Mouse (Mus musculus): ENCODE data around the gene Cacng6. TPM values are rescaled to one million over a fixed set of nuclear protein-coding genes. Genes with fewer than 3 reads are reported as not detected.

The Cacng6 gene
- total and polyA plus RNA-seq, 3 experiments = 0.08 TPM; not detected in 2

DNA sequence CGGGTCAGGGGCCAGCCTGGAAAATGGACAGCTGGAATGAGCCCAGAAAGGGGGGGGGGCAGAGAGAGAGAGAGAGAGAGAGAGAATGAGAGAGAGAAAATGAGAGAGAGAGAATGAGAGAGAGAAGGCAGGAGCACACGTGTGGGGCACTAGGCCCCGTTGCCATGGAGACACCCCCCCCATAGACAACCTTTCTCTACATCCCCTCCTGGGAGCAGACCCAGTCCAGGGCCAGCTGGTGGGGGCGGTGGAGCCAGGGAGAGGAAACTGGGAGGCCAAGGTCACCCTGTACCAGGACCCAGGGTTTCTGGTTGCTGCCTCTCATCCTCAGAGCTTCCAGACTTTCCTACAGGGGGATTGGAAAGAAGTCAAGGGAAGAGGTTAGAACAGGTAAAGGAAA is 32.2 kb upstream of the Cacng6 start:
- peaks cover 8% of the 10 kb centered on the region for H3K79me2 ChIP-seq (ENCODE audit: control insufficient read depth, insufficient read depth, low read length, poor library complexity)
- no peak overlapping the region for H3K4me3 ChIP-seq (ENCODE audit: control insufficient read depth in 1 of 2, insufficient read depth in 1 of 2, low read depth in 2 of 2, low read length in 2 of 2)
- H3K9ac ChIP-seq (ENCODE audit: control insufficient read depth, low read depth, low read length, poor library complexity, severe bottlenecking) = no peak overlapping the region; the same call in 1 of the 2 replicates
- peaks cover 0 to 16% of the 10 kb centered on the region in 2 experiments; a peak in 3 of 4 replicates for H3K4me1 ChIP-seq (ENCODE audit: control insufficient read depth in 1 of 2, insufficient read depth in 2 of 2, low read length in 2 of 2)
- H3K27ac ChIP-seq (ENCODE audit: control insufficient read depth, low read depth, low read length) = no peak overlapping the region
- no peaks in the 10 kb centered on the region for H3K27me3 ChIP-seq (ENCODE audit: control insufficient read depth in 1 of 2, insufficient read depth in 2 of 2, low read length in 2 of 2)
- H3K9me3 ChIP-seq (replicated peaks; ENCODE audit: insufficient read depth, low read length) = no peaks in the 10 kb centered on the region
- H3K36me3 ChIP-seq (ENCODE audit: control insufficient read depth in 1 of 2, insufficient read depth in 2 of 2, low read length in 2 of 2) = peaks cover 0 to 16% of the 10 kb centered on the region in 2 experiments; a peak in 2 of 4 replicates
- no peak for DNase-seq (ENCODE audit: low read depth, low spot score)
- TF ChIP-seq BHLHE40 (IDR thresholded peaks at IDR 0.05; ENCODE audit: borderline replicate concordance, low read depth, low read length) (no peak), MXI1 (IDR thresholded peaks at IDR 0.05; ENCODE audit: low read depth, low read length) (no peak), MAX (IDR thresholded peaks at IDR 0.05; ENCODE audit: low read length) (no peak), ETS1 (IDR thresholded peaks at IDR 0.05; ENCODE audit: low read depth, low read length) (no peak), ZC3H11A (IDR thresholded peaks at IDR 0.05; ENCODE audit: low read depth, low read length) (no peak), E2F4 (IDR thresholded peaks at IDR 0.05; ENCODE audit: borderline replicate concordance, low read depth, low read length) (no peak), USF1 (IDR thresholded peaks at IDR 0.05; ENCODE audit: low read depth, low read length) (no peak), ZMIZ1 (IDR thresholded peaks at IDR 0.05; ENCODE audit: low read depth, low read length) (no peak), POLR2A (IDR thresholded peaks at IDR 0.05; ENCODE audit: control insufficient read depth in 1 of 2, insufficient read depth in 1 of 2, low read depth in 1 of 2, low read length in 2 of 2, poor library complexity in 1 of 2) (no peak), CHD2 (IDR thresholded peaks at IDR 0.05; ENCODE audit: low read length) (no peak), GATA1 (IDR thresholded peaks at IDR 0.05; ENCODE audit: low read depth, low read length) (no peak), USF2 (IDR thresholded peaks at IDR 0.05; ENCODE audit: borderline replicate concordance in 1 of 2, insufficient read depth in 1 of 2, low read depth in 1 of 2, low read length in 2 of 2) (no peak), MYC (IDR thresholded peaks at IDR 0.05; ENCODE audit: low read depth, low read length) (no peak), SMC3 (IDR thresholded peaks at IDR 0.05; ENCODE audit: low read depth, low read length) (no peak), NELFE (IDR thresholded peaks at IDR 0.05; ENCODE audit: low read depth, low read length) (no peak), TBP (IDR thresholded peaks at IDR 0.05; ENCODE audit: low read depth, low read length) (no peak), RCOR1 (IDR thresholded peaks at IDR 0.05; ENCODE audit: low read depth, low read length) (no peak)

DNA sequence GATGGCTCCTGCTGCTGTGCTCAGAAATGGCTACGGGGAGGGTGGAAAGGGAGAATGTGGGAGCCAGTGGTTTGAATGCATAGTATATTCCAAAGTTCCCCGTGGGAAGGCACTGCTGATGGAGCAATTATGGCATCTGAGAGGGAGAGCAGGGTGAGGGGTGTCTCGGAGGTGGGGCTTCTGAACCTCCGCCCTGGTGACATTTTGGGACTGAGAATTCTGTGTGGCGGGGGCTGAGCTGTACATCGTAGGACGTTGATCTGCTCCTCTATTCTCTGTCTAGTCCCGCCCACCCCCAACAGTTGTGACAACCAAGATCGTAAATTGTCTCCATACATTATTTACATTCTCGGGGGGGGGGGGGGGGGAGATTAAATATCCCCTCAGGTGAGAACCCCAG is 26.6 kb upstream of the Cacng6 start:
- no peak overlapping the region for H3K4me3 ChIP-seq (ENCODE audit: control insufficient read depth in 1 of 2, insufficient read depth in 1 of 2, low read depth in 2 of 2, low read length in 2 of 2)
- TF ChIP-seq POLR2AphosphoS2 (IDR thresholded peaks at IDR 0.05; ENCODE audit: low read length) (no peak), MXI1 (IDR thresholded peaks at IDR 0.05; ENCODE audit: low read depth, low read length) (no peak), ZNF384 (IDR thresholded peaks at IDR 0.05; ENCODE audit: low read depth, low read length) (no peak), MAZ (IDR thresholded peaks at IDR 0.05; ENCODE audit: low read depth, low read length) (no peak), POLR2A (IDR thresholded peaks at IDR 0.05; ENCODE audit: control insufficient read depth in 1 of 2, insufficient read depth in 1 of 2, low read depth in 1 of 2, low read length in 2 of 2, poor library complexity in 1 of 2) (no peak), ELF1 (IDR thresholded peaks at IDR 0.05; ENCODE audit: low read depth, low read length) (no peak), ETS1 (IDR thresholded peaks at IDR 0.05; ENCODE audit: low read depth, low read length) (no peak), JUND (IDR thresholded peaks at IDR 0.05; ENCODE audit: low read depth, low read length) (no peak), RAD21 (IDR thresholded peaks at IDR 0.05; ENCODE audit: low read depth, low read length) (no peak), USF2 (IDR thresholded peaks at IDR 0.05; ENCODE audit: borderline replicate concordance in 1 of 2, insufficient read depth in 1 of 2, low read depth in 1 of 2, low read length in 2 of 2) (no peak), ZC3H11A (IDR thresholded peaks at IDR 0.05; ENCODE audit: low read depth, low read length) (no peak), MYC (IDR thresholded peaks at IDR 0.05; ENCODE audit: low read depth, low read length) (no peak), GATA1 (IDR thresholded peaks at IDR 0.05; ENCODE audit: low read depth, low read length) (no peak), CTCF (IDR thresholded peaks at IDR 0.05 in 2 of 3, conservative IDR thresholded peaks at IDR 0.05 in 1 of 3; ENCODE audit: control insufficient read depth in 1 of 3, insufficient read depth in 1 of 3, low read depth in 2 of 3, low read length in 3 of 3, poor library complexity in 1 of 3, severe bottlenecking in 1 of 3) (no peak), MEF2A (IDR thresholded peaks at IDR 0.05; ENCODE audit: extremely low read depth, insufficient replicate concordance, low read depth, low read length, poor library complexity, severe bottlenecking) (no peak), ZKSCAN1 (IDR thresholded peaks at IDR 0.05; ENCODE audit: low read depth, low read length) (no peak)
- DNase-seq (ENCODE audit: low read depth, low spot score) = no peak
- H3K9ac ChIP-seq (ENCODE audit: control insufficient read depth, low read depth, low read length, poor library complexity, severe bottlenecking) = no peak overlapping the region
- H3K27me3 ChIP-seq (ENCODE audit: control insufficient read depth in 1 of 2, insufficient read depth in 2 of 2, low read length in 2 of 2) = no peaks in the 10 kb centered on the region
- no peaks in the 10 kb centered on the region for H3K9me3 ChIP-seq (replicated peaks; ENCODE audit: insufficient read depth, low read length)
- H3K79me2 ChIP-seq (ENCODE audit: control insufficient read depth, insufficient read depth, low read length, poor library complexity) = no peaks in the 10 kb centered on the region
- peaks cover 0 to 2% of the 10 kb centered on the region in 2 experiments; a peak in 2 of 4 replicates for H3K36me3 ChIP-seq (ENCODE audit: control insufficient read depth in 1 of 2, insufficient read depth in 2 of 2, low read length in 2 of 2)
- no peak overlapping the region for H3K27ac ChIP-seq (ENCODE audit: control insufficient read depth, low read depth, low read length)
- H3K4me1 ChIP-seq (ENCODE audit: control insufficient read depth in 1 of 2, insufficient read depth in 2 of 2, low read length in 2 of 2) = peaks cover 4 to 10% of the 10 kb centered on the region in 2 experiments; a peak in 3 of 4 replicates

All from MEL (cell line).